Mouse (Mus musculus) G1E (cell line): ENCODE measurements around the gene Tcf3. TPM values are rescaled to one million over a fixed set of nuclear protein-coding genes. Genes with fewer than 3 reads are reported as not detected.
A peak's percentile ranks its signal among the peaks of the same experiment; 100 is the strongest.

Source experiments
- ATAC-seq: 2 replicates; pipeline ENCODE4 v1.8.0; 2016; ENCODE audit warnings: mild to moderate bottlenecking; ENCODE audit not compliant: insufficient number of reproducible peaks, poor library complexity, low FRiP score, severe bottlenecking; ENCODE audit errors: extremely low read depth
- DNase-seq: peaks from one replicate; pipeline ENCODE4 v3.0.0; 2012; ENCODE audit warnings: low spot score
- H3K27me3 ChIP-seq: 2 replicates; pipeline ENCODE4 v1.6.1; 2012; ENCODE audit warnings: mild to moderate bottlenecking, low read length, inconsistent platforms; ENCODE audit not compliant: insufficient read depth
- H3K36me3 ChIP-seq: replicated peaks from 2 replicates; pipeline ENCODE3; 2012; ENCODE audit warnings: mild to moderate bottlenecking, inconsistent platforms
- H3K4me1 ChIP-seq: 2 replicates; pipeline ENCODE4 v1.6.1; 2012; ENCODE audit warnings: low read depth, low read length, inconsistent platforms, mixed read lengths; ENCODE audit not compliant: insufficient read depth
- H3K4me3 ChIP-seq: 2 replicates; pipeline ENCODE4 v1.5.1; 2012; ENCODE audit warnings: low read depth, mild to moderate bottlenecking, inconsistent platforms, low read length, moderate library complexity, mixed read lengths
- H3K9me3 ChIP-seq: replicated peaks from 2 replicates; pipeline ENCODE4 v1.6.1; 2012; ENCODE audit warnings: inconsistent platforms
- CTCF ChIP-seq: IDR thresholded peaks from 2 replicates; pipeline ENCODE4 v1.5.1; 2012; ENCODE audit warnings: low read depth, low read length, inconsistent platforms, mixed read lengths
- GATA1 ChIP-seq: IDR thresholded peaks from 2 replicates; pipeline ENCODE4 v1.6.1; 2012; ENCODE audit warnings: borderline replicate concordance, low read length, inconsistent platforms, mixed read lengths
- GATA2 ChIP-seq: IDR thresholded peaks from 2 replicates; pipeline ENCODE4 v1.6.1; 2012; ENCODE audit warnings: low read depth, low read length, inconsistent platforms, borderline replicate concordance
- POLR2AphosphoS5 ChIP-seq: IDR thresholded peaks from 2 replicates; pipeline ENCODE4 v1.6.1; 2012; ENCODE audit warnings: low read depth, low read length, inconsistent platforms; ENCODE audit not compliant: insufficient replicate concordance
- TAL1 ChIP-seq: conservative IDR thresholded peaks from 2 replicates; pipeline ENCODE4 v1.6.1; 2012; ENCODE audit warnings: low read depth, low read length, inconsistent platforms, mixed read lengths
- polyA plus RNA-seq: library from polyadenylated mRNA; stranded (reverse); fragments of >175 nt; gene quantifications from 2 replicates; pipeline ENCODE4 v1.2.3, GENCODE M21; 2012
- total RNA-seq, 2 experiments: library from RNA; stranded (forward) in 1 of 2; stranded (reverse) in 1 of 2; fragments of 200-1000 nt in 1 of 2; fragments of >200 nt in 1 of 2; fragmentation: Nextera tagmentation in 1 of 2; gene quantifications; 2 replicates each; pipeline ENCODE4 v1.2.3; 2014 to 2017

The Tcf3 gene
- total and polyA plus RNA-seq, 3 experiments: 70.0 to 1,090 (median 152) TPM

DNA sequence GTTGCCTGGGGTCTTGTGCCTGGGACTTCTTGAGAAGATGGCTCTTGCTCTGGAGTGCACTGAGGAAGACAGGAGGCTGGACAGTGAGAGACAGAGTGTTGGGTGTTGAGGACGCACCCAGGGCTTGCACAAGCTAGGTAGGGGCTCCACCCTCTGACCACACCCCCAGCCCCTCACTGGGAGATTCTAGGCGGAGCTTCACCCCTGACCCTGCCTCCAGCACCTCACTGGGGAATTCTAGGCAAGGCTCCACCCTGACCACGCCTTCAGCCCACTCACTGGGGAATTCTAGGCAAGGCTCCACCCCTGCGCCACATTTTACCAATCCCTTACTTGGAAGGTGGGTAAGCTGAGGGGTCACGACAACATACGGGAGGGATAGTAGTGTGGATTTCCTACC is 17.2 kb upstream of the Tcf3 start:
- no peak overlapping the region; the same call in 1 of the 2 replicates for H3K4me3 ChIP-seq
- DNase-seq (no peak), ATAC-seq (no peak)
- H3K36me3 ChIP-seq: no peaks in the 10 kb centered on the region
- peaks cover 45% of the 10 kb centered on the region for H3K4me1 ChIP-seq
- H3K9me3 ChIP-seq: no peaks in the 10 kb centered on the region
- peaks cover 73% of the 10 kb centered on the region for H3K27me3 ChIP-seq
- TF ChIP-seq GATA2 (no peak), CTCF (no peak), POLR2AphosphoS5 (no peak), GATA1 (no peak), TAL1 (no peak)

DNA sequence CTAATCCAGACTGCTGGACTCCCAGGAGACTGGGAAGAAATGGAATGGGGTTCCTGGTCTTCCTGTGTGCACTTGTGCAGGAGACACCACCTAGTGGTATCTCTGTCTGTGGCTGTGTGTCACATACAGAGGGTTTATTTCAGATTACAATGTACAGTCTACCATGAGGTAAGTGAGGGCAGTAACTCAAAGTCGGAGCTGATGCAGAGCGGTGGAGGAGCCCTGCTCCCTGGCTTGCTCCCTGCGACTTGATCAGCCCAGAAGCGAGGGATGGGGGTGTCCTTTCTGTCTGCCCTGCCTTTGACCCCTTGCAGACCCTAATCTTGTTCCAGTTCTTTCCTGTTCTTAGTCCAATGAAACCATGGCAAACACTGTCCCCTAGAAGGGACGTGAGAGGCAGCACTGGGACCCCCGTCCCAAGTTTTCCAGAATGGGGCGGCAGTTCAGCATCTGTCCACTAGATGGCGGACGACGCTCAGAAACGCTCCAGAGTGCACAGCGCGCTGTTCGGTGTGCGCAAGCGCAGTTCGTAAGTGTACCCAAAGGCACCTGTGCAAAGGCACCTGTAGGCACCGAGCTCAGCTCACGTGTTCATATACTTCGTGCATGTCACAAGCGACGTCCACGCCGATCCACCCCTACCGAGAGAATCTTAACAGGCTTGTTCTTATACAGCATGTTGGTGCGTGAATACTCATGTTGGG is 12.6 kb upstream of the Tcf3 start:
- Histone ChIP-seq H3K4me1 (peaks cover 52% of the 10 kb centered on the region), H3K9me3 (no peaks in the 10 kb centered on the region), H3K27me3 (peaks cover 34% of the 10 kb centered on the region), H3K36me3 (no peaks in the 10 kb centered on the region), H3K4me3 (peak overlapping the region; percentile 20; the same call in 1 of the 2 replicates)
- TF ChIP-seq TAL1 (no peak), GATA2 (no peak), POLR2AphosphoS5 (no peak), CTCF (peak; percentile 100), GATA1 (no peak)
- DNase-seq (no peak), ATAC-seq (peak; percentile 60)

GRCm38 (mm10) chr10:80445052-80445451 is 11.6 kb upstream of the Tcf3 start:
- Histone ChIP-seq H3K9me3 (no peaks in the 10 kb centered on the region), H3K4me3 (no peak overlapping the region), H3K27me3 (peaks cover 28% of the 10 kb centered on the region), H3K36me3 (no peaks in the 10 kb centered on the region), H3K4me1 (peaks cover 46% of the 10 kb centered on the region)
- ATAC-seq: no peak
- DNase-seq: no peak
- TF ChIP-seq GATA2 (no peak), TAL1 (no peak), CTCF (no peak), GATA1 (no peak), POLR2AphosphoS5 (no peak)

DNA sequence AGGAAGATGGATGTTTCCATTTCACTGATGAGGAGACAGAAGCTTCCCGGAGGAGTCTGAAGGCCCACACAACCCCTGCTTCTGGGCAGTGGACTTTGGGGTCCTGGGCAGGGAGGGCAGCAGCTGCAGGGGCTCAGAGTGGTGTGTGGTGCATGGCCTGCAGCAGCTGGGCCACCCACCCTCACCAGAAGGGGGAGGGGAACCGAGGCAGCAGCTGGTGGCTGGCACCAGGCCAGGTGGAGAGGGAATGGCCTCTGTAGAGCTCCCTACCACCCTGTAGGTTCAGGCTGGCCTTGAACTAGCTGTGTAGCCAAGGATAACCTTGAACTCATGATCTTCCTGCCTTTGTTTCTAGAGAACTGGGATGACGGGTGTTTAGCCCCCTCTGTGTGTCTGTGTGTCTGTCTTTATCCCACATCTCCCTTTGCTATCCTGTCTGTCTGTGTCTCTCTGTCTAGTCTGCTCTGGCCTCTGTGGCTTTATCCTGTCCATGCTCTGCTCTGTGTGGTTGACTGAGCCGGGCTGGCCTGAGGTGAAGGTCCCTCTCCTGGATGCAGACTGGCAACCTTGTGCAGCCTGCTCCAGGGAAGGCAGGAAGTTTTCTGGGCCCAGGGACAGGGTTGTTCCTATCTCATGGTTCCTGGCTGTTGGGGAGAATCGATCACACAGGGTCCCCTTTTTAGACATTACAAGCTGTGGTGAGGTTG is 11.0 kb upstream of the Tcf3 start:
- no peak for ATAC-seq
- Histone ChIP-seq H3K9me3 (no peaks in the 10 kb centered on the region), H3K36me3 (no peaks in the 10 kb centered on the region), H3K27me3 (peaks cover 25% of the 10 kb centered on the region), H3K4me3 (no peak overlapping the region), H3K4me1 (peaks cover 49% of the 10 kb centered on the region)
- TF ChIP-seq GATA1 (no peak), POLR2AphosphoS5 (no peak), TAL1 (no peak), CTCF (no peak), GATA2 (no peak)
- DNase-seq: no peak

DNA sequence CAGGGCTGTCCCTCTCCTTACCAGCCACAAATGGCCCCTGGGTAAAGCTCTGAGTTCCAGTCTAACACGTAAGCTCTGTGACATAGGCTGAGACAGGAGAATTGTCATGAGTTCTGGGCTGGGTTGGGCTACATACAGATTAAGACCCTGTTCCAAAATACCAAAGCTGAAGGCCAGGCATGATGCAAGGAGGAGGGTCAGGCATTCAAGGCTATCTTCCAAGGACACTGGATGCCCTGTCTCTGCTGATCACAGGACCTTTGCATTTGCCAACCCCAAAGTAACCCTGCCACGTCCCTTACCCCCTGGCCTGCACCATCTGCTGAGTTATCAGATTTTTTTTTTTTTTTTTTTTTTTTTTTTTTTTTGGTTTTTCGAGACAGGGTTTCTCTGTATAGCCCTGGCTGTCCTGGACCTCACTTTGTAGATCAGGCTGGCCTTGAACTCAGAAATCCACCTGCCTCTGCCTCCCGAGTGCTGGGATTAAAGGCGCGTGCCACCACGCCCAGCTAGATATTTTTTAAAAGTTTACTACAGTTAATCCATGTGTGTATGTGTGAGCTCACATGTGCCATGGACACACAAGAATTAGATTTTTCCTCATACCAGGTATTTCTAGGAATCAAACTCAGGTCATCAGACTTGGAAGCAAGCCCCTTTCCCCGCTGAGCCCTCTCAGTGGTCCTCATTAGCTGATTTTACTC is 10.3 kb upstream of the Tcf3 start:
- Histone ChIP-seq H3K9me3 (no peaks in the 10 kb centered on the region), H3K4me3 (no peak overlapping the region)
- no peak for DNase-seq

DNA sequence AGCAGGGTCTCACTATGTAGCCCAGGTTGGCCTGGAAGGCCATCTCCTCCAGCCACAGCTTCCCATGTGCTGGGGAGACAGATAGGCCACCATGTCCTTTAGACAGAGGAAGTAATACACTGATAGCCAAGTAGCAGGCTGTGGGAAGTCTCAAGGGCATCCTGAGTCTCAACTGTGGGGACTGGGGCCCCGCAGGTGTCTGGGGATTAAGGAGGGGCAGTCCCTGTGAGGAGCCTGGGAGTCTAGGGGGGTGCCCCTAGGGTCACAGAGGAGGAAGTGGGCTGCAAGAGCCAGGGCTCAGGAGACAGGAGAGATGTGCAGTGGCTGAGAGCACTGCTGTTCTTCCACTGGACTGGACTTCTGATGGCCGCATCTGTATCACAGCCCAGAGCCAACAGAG is 9.5 kb upstream of the Tcf3 start:
- TF ChIP-seq POLR2AphosphoS5 (no peak), GATA2 (no peak), TAL1 (no peak), CTCF (no peak), GATA1 (no peak)
- DNase-seq (no peak), ATAC-seq (no peak)
- H3K27me3 ChIP-seq: peaks cover 13% of the 10 kb centered on the region
- H3K9me3 ChIP-seq: no peaks in the 10 kb centered on the region
- H3K36me3 ChIP-seq: no peaks in the 10 kb centered on the region
- peaks cover 53% of the 10 kb centered on the region for H3K4me1 ChIP-seq
- H3K4me3 ChIP-seq: no peak overlapping the region

More for the DNA sequence above, 10.3 kb upstream of the Tcf3 start:
- H3K36me3 ChIP-seq: no peaks in the 10 kb centered on the region
- no peak for TF ChIP-seq GATA2
- TF ChIP-seq TAL1: no peak
- TF ChIP-seq POLR2AphosphoS5: no peak
- no peak for TF ChIP-seq CTCF
- TF ChIP-seq GATA1: no peak
- ATAC-seq: no peak
- peaks cover 55% of the 10 kb centered on the region for H3K4me1 ChIP-seq
- peaks cover 18% of the 10 kb centered on the region for H3K27me3 ChIP-seq
